Mouse (Mus musculus): ENCODE measurements around the gene 4930564D02Rik.

GRCm38 (mm10) chr3:105087344-105087743 lies 20.7 kb downstream of the 4930564D02Rik start:
- TF ChIP-seq POLR2A (IDR thresholded peaks at IDR 0.05; ENCODE audit: insufficient read length, low read depth): no peak
- TF ChIP-seq MAX (IDR thresholded peaks at IDR 0.05; ENCODE audit: low read depth): no peak

All from myocyte (in vitro differentiated cells).